Mouse (Mus musculus) kidney, adult 2 months (tissue): ENCODE results near the gene Med29.

Source experiments
- CTCF ChIP-seq: fragments of 200-500 bp; conservative IDR thresholded peaks from 2 replicates; pipeline ENCODE4 v1.5.1; 2011; ENCODE audit warnings: low read depth, mild to moderate bottlenecking, control low read depth, low read length, moderate library complexity, mixed read lengths; ENCODE audit not compliant: insufficient read depth, insufficient read length
- POLR2A ChIP-seq: fragments of 200-500 bp; IDR thresholded peaks from one replicate; pipeline ENCODE4 v1.6.1; 2011; ENCODE audit warnings: low read depth, low read length, control low read depth

DNA sequence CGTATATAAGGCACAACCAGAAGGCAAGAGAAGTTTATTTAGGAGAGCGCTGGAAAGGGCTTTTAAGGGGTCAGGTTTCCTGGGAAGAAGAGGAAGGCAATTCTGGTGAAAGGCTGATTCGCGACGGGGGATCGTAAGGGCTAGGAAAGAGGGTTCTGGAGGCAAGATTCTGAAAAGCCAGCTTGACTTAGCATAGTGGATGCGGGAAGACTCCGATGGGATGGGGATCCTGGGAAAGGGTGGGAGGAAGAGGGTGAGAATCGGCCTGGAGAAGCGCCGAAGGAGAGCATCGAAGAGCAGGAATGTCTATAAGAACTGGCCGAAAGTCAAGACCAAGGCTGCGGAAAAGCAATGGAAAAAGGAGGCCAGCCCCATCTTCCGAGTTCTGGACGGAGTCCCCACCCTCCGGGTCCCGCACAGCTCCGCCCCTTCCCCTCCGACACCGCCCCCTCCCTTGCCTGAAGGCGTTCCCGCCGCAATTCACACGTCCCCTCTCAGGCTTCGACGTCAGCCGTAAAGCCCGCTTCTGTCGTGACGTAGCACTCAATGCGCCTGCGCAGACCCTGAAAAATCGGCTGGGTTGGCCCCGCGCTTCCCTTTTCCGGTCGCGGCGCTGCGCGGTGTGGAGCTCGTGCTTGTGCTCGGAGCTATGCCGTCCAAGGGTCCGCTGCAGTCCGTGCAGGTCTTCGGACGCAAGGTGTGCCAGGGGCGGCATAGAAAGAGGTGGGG, 42.2 kb downstream of the Med29 start, which contains the start of gene Rps16:
- no peak for TF ChIP-seq CTCF
- TF ChIP-seq POLR2A: peak; percentile 56
